Mouse (Mus musculus): Measurements from ENCODE around the gene Dot1l. TPM values are rescaled to one million over a fixed set of nuclear protein-coding genes. Genes with fewer than 3 reads are reported as not detected.

Dot1l gene
- total and polyA plus RNA-seq, 3 experiments, result 3.3 to 43.8 (median 13.3) TPM

DNA sequence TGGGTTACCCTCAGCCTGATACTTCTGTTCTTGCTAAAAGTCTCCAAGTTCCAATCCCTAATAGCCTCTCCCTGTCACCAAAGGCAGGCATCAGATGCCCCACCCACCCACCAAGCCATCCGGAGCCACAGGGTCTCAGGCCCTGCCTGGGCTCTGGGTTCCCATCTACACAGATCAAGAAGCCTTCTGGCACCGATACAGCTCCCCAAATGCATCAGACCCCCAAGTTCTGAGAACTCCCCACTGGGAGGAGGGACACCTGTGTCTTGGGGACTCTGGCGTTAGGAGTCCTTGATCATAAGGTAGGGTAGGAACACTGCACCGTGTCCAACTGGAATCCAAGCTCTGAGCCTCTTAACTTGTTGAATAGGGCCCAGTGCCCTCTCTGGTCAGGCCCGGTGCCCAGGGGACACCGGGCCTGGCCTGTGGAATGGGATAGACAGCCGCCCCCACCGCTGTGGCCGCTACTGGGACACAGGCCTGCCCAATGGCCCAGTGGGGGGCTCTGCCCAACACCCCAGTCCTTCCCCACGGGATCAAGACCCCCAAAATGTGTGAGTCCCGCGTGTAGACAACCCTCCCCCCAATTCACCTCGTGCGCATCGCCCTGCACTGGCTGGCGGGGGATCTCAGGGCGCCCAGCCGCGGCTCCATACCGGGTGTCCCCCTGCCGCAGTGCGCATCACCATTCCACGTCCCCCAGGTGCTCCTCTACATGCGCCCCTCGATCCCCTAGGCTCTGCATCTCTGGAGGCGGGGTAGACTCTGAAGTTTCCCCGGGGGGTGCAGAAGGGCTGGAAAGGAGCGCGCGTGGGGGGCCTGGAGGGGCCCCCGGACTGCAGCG lies 88.3 kb downstream of the Dot1l start:
- H3K9ac ChIP-seq (ENCODE audit: insufficient read depth, low read depth), result no peak overlapping the region
- H3K79me2 ChIP-seq (replicated peaks; ENCODE audit: control insufficient read depth, extremely low read depth, insufficient read depth, poor library complexity, severe bottlenecking), result no peaks in the 10 kb centered on the region
- no peak overlapping the region for H3K4me2 ChIP-seq (ENCODE audit: insufficient read depth, low read depth, poor library complexity, severe bottlenecking)
- H3K9me3 ChIP-seq (replicated peaks; ENCODE audit: low read length), result no peaks in the 10 kb centered on the region
- H3K27me3 ChIP-seq (replicated peaks), result peaks cover 47% of the 10 kb centered on the region
- no peak overlapping the region for H3K4me3 ChIP-seq (replicated peaks in 1 of 3; ENCODE audit: low read depth in 2 of 3, low read length in 2 of 3, poor library complexity in 1 of 3)
- peaks cover 0 to 11% of the 10 kb centered on the region in 2 experiments; a peak in 2 of 4 replicates for H3K4me1 ChIP-seq (ENCODE audit: control insufficient read depth in 1 of 2, insufficient read depth in 2 of 2)
- no peaks in the 10 kb centered on the region for H3K36me3 ChIP-seq (replicated peaks in 1 of 2; ENCODE audit: control insufficient read depth in 1 of 2, insufficient read depth in 1 of 2, low read length in 1 of 2)
- DNase-seq (ENCODE audit: extremely low read depth), result no peak
- no peak overlapping the region for H3K27ac ChIP-seq (ENCODE audit: insufficient read depth, low read depth)
- in situ Hi-C loops (cut with MboI; ENCODE audit: low pct_ligation_motif_present, low pct_unique_long_range_greater_than_20kb, low sequenced_read_pairs) (no loop called here), dilution Hi-C loops (cut with MboI; ENCODE audit: extremely low pct_ligation_motif_present, extremely low pct_unique_long_range_greater_than_20kb, low sequenced_read_pairs) (no loop called here)
- TF ChIP-seq RCOR1 (conservative IDR thresholded peaks at IDR 0.05; ENCODE audit: low read depth, low read length) (no peak), TCF12 (IDR thresholded peaks at IDR 0.05; ENCODE audit: low read depth, low read length) (no peak), ZNF384 (IDR thresholded peaks at IDR 0.05; ENCODE audit: low read depth, low read length) (no peak), CTCF (conservative IDR thresholded peaks at IDR 0.05 in 1 of 2, IDR thresholded peaks at IDR 0.05 in 1 of 2; ENCODE audit: low read depth in 2 of 2, low read length in 2 of 2) (no peak), MXI1 (IDR thresholded peaks at IDR 0.05; ENCODE audit: low read depth, low read length) (no peak), SMC3 (IDR thresholded peaks at IDR 0.05; ENCODE audit: low read depth, low read length) (no peak), RAD21 (IDR thresholded peaks at IDR 0.05; ENCODE audit: low read depth, low read length) (no peak), MAFK (IDR thresholded peaks at IDR 0.05; ENCODE audit: insufficient replicate concordance, low read length) (no peak), ZMIZ1 (IDR thresholded peaks at IDR 0.05; ENCODE audit: low read depth, low read length) (no peak), USF1 (IDR thresholded peaks at IDR 0.05; ENCODE audit: low read depth, low read length) (no peak), CHD1 (IDR thresholded peaks at IDR 0.05; ENCODE audit: low read depth, low read length) (no peak), NELFE (IDR thresholded peaks at IDR 0.05; ENCODE audit: low read depth, low read length) (no peak), POLR2AphosphoS2 (IDR thresholded peaks at IDR 0.05; ENCODE audit: low read depth, low read length) (no peak), EP300 (IDR thresholded peaks at IDR 0.05; ENCODE audit: low read length) (no peak), MYC (IDR thresholded peaks at IDR 0.05; ENCODE audit: low read depth, low read length) (no peak), KAT2A (IDR thresholded peaks at IDR 0.05; ENCODE audit: insufficient replicate concordance, low read length) (no peak)

DNA sequence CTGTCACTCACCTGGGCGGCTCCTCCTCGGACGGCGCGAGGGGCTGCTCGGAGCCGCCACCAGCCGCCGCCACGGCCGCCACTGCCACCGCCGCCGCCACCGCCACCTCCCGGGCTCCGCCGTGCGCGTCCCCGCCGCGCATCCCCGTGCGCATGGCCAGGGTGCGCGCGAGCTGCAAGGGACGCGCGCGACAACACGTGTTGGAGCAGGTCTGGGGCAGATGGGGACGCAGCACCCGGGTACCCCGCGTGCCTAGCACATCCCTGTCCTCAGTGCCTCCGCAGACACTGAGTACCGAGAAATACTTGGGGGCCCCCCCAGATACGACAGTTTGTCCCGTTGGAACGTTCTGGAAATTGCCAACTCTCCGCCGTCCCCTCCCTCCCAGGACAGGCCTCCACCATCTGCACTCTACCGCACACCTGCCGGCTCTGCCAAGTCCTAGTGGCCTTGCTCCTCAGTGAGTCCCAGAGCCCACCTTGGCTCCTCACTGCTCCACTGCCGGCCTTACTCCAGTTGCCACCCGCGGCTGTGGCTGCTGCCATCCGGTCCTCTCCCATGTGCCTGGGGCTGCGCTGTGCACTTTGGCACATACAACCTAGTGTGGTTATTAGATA lies 89.0 kb downstream of the Dot1l start, which contains the start of gene Lingo3:
Gene Lingo3, minus strand, starts transcription at position 109 of the 617 bp plus-strand sequence.
- dilution Hi-C loops (cut with MboI; ENCODE audit: extremely low pct_ligation_motif_present, extremely low pct_unique_long_range_greater_than_20kb, low sequenced_read_pairs), result no loop called here
- Histone ChIP-seq H3K27ac (ENCODE audit: insufficient read depth, low read depth) (no peak within 1 kb of the TSS), H3K27me3 (replicated peaks) (peaks cover 43% of the 10 kb centered on the region)

More for the DNA sequence above, 89.0 kb downstream of the Dot1l start, which contains the start of gene Lingo3:
- in situ Hi-C loops (cut with MboI; ENCODE audit: low pct_ligation_motif_present, low pct_unique_long_range_greater_than_20kb, low sequenced_read_pairs), result no loop called here
- no peak for DNase-seq (ENCODE audit: extremely low read depth)
- Histone ChIP-seq H3K9me3 (replicated peaks; ENCODE audit: low read length) (no peaks in the 10 kb centered on the region), H3K79me2 (replicated peaks; ENCODE audit: control insufficient read depth, extremely low read depth, insufficient read depth, poor library complexity, severe bottlenecking) (no peaks in the 10 kb centered on the region), H3K4me3 (replicated peaks in 1 of 3; ENCODE audit: low read depth in 2 of 3, low read length in 2 of 3, poor library complexity in 1 of 3) (no peak within 1 kb of the TSS), H3K4me2 (ENCODE audit: insufficient read depth, low read depth, poor library complexity, severe bottlenecking) (no peak within 1 kb of the TSS), H3K4me1 (ENCODE audit: control insufficient read depth in 1 of 2, insufficient read depth in 2 of 2) (peaks cover 3 to 18% of the 10 kb centered on the region in 2 experiments), H3K9ac (ENCODE audit: insufficient read depth, low read depth) (no peak within 1 kb of the TSS), H3K36me3 (replicated peaks in 1 of 2; ENCODE audit: control insufficient read depth in 1 of 2, insufficient read depth in 1 of 2, low read length in 1 of 2) (peaks cover 0 to under 1% of the 10 kb centered on the region in 2 experiments)
- TF ChIP-seq EP300 (IDR thresholded peaks at IDR 0.05; ENCODE audit: low read length) (no peak), E2F4 (IDR thresholded peaks at IDR 0.05; ENCODE audit: insufficient replicate concordance, low read depth, low read length) (no peak), JUN (IDR thresholded peaks at IDR 0.05; ENCODE audit: insufficient read depth, low read depth, low read length) (no peak), NRF1 (IDR thresholded peaks at IDR 0.05; ENCODE audit: low read depth, low read length) (0 out of 2 replicates have a peak, but pooled peaks have one; percentile 20)

Other genes starting within 250 kb of the Dot1l start
Only the 20 nearest of the 25 such genes appear.
- 33.2 and 33.9 TPM in 2 replicates for gene Scamp4, start 152.3 kb upstream of the Dot1l start, total RNA-seq (2012; rRNA removed)
- gene Scamp4, start 152.3 kb upstream of the Dot1l start, total RNA-seq (2014; rRNA removed), result 17.8 and 18.5 TPM in 2 replicates
- 81.2 and 89.9 TPM in 2 replicates for gene Scamp4, start 152.3 kb upstream of the Dot1l start, polyA plus RNA-seq (2012; ENCODE audit: insufficient read length, low read depth)
- 5.0 and 8.0 TPM in 2 replicates for gene Adat3, start 152.3 kb upstream of the Dot1l start, total RNA-seq (2012; rRNA removed)
- gene Adat3, start 152.3 kb upstream of the Dot1l start, total RNA-seq (2014; rRNA removed), result 5.8 and 6.6 TPM in 2 replicates
- gene Adat3, start 152.3 kb upstream of the Dot1l start, polyA plus RNA-seq (2012; ENCODE audit: insufficient read length, low read depth), result 6.3 and 6.7 TPM in 2 replicates
- 1.8 and 2.2 TPM in 2 replicates for gene Gm49322, start 149.2 kb upstream of the Dot1l start, total RNA-seq (2012; rRNA removed)
- 0.20 and 0.28 TPM in 2 replicates for gene Gm49322, start 149.2 kb upstream of the Dot1l start, total RNA-seq (2014; rRNA removed)
- gene Gm49322, start 149.2 kb upstream of the Dot1l start, polyA plus RNA-seq (2012; ENCODE audit: insufficient read length, low read depth), result 0.97 and 1.1 TPM in 2 replicates
- 44.1 and 50.3 TPM in 2 replicates for gene Csnk1g2, start 132.4 kb upstream of the Dot1l start, total RNA-seq (2012; rRNA removed)
- gene Csnk1g2, start 132.4 kb upstream of the Dot1l start, total RNA-seq (2014; rRNA removed), result 44.3 and 50.1 TPM in 2 replicates
- 55.9 and 59.0 TPM in 2 replicates for gene Csnk1g2, start 132.4 kb upstream of the Dot1l start, polyA plus RNA-seq (2012; ENCODE audit: insufficient read length, low read depth)
- 19.3 and 26.2 TPM in 2 replicates for gene Btbd2, start 98.1 kb upstream of the Dot1l start, total RNA-seq (2012; rRNA removed)
- gene Btbd2, start 98.1 kb upstream of the Dot1l start, total RNA-seq (2014; rRNA removed), result 10.0 and 11.1 TPM in 2 replicates
- 18.8 and 19.4 TPM in 2 replicates for gene Btbd2, start 98.1 kb upstream of the Dot1l start, polyA plus RNA-seq (2012; ENCODE audit: insufficient read length, low read depth)
- 91.5 and 110 TPM in 2 replicates for gene Mknk2, start 77.1 kb upstream of the Dot1l start, total RNA-seq (2012; rRNA removed)
- gene Mknk2, start 77.1 kb upstream of the Dot1l start, total RNA-seq (2014; rRNA removed), result 121 and 138 TPM in 2 replicates
- gene Mknk2, start 77.1 kb upstream of the Dot1l start, polyA plus RNA-seq (2012; ENCODE audit: insufficient read length, low read depth), result 175 and 199 TPM in 2 replicates
- gene Mob3a, start 53.2 kb upstream of the Dot1l start, total RNA-seq (2012; rRNA removed), result 56.9 and 71.7 TPM in 2 replicates
- 65.2 and 71.4 TPM in 2 replicates for gene Mob3a, start 53.2 kb upstream of the Dot1l start, total RNA-seq (2014; rRNA removed)
- 75.0 and 84.2 TPM in 2 replicates for gene Mob3a, start 53.2 kb upstream of the Dot1l start, polyA plus RNA-seq (2012; ENCODE audit: insufficient read length, low read depth)
- 8.1 and 9.6 TPM in 2 replicates for gene Izumo4, start 53.0 kb upstream of the Dot1l start, total RNA-seq (2012; rRNA removed)
- 2.7 and 4.3 TPM in 2 replicates for gene Izumo4, start 53.0 kb upstream of the Dot1l start, total RNA-seq (2014; rRNA removed)
- 5.9 TPM in 2 replicates for gene Izumo4, start 53.0 kb upstream of the Dot1l start, polyA plus RNA-seq (2012; ENCODE audit: insufficient read length, low read depth)
- 48.1 and 49.4 TPM in 2 replicates for gene Ap3d1, start 12.9 kb upstream of the Dot1l start, total RNA-seq (2012; rRNA removed)
- 24.2 and 28.4 TPM in 2 replicates for gene Ap3d1, start 12.9 kb upstream of the Dot1l start, total RNA-seq (2014; rRNA removed)
- 46.5 and 57.0 TPM in 2 replicates for gene Ap3d1, start 12.9 kb upstream of the Dot1l start, polyA plus RNA-seq (2012; ENCODE audit: insufficient read length, low read depth)
- 29.0 and 36.5 TPM in 2 replicates for gene Sf3a2, start 43.0 kb downstream of the Dot1l start, total RNA-seq (2012; rRNA removed)
- gene Sf3a2, start 43.0 kb downstream of the Dot1l start, total RNA-seq (2014; rRNA removed), result 7.8 and 12.4 TPM in 2 replicates
- gene Sf3a2, start 43.0 kb downstream of the Dot1l start, polyA plus RNA-seq (2012; ENCODE audit: insufficient read length, low read depth), result 136 and 153 TPM in 2 replicates
- 63.8 and 81.8 TPM in 2 replicates for gene Plekhj1, start 43.4 kb downstream of the Dot1l start, total RNA-seq (2012; rRNA removed)
- 51.5 and 63.4 TPM in 2 replicates for gene Plekhj1, start 43.4 kb downstream of the Dot1l start, total RNA-seq (2014; rRNA removed)
- 119 and 123 TPM in 2 replicates for gene Plekhj1, start 43.4 kb downstream of the Dot1l start, polyA plus RNA-seq (2012; ENCODE audit: insufficient read length, low read depth)
- gene Amh, start 50.0 kb downstream of the Dot1l start, total RNA-seq (2012; rRNA removed), result 0.59 and 0.71 TPM in 2 replicates
- 0.43 TPM in 1 of 2 replicates, not detected in the other for gene Amh, start 50.0 kb downstream of the Dot1l start, total RNA-seq (2014; rRNA removed)
- gene Amh, start 50.0 kb downstream of the Dot1l start, polyA plus RNA-seq (2012; ENCODE audit: insufficient read length, low read depth), result 0.78 and 1.1 TPM in 2 replicates
- gene Jsrp1, start 58.3 kb downstream of the Dot1l start, total RNA-seq (2012; rRNA removed), result 0.34 and 0.72 TPM in 2 replicates
- 0.30 and 0.35 TPM in 2 replicates for gene Jsrp1, start 58.3 kb downstream of the Dot1l start, total RNA-seq (2014; rRNA removed)
- 0.95 and 1.1 TPM in 2 replicates for gene Jsrp1, start 58.3 kb downstream of the Dot1l start, polyA plus RNA-seq (2012; ENCODE audit: insufficient read length, low read depth)
- 899 and 966 TPM in 2 replicates for gene Oaz1, start 71.5 kb downstream of the Dot1l start, total RNA-seq (2012; rRNA removed)
- 792 and 1,081 TPM in 2 replicates for gene Oaz1, start 71.5 kb downstream of the Dot1l start, total RNA-seq (2014; rRNA removed)
- gene Oaz1, start 71.5 kb downstream of the Dot1l start, polyA plus RNA-seq (2012; ENCODE audit: insufficient read length, low read depth), result 646 and 664 TPM in 2 replicates
- 0.08 and 0.21 TPM in 2 replicates for gene Lingo3, start 88.8 kb downstream of the Dot1l start, total RNA-seq (2012; rRNA removed)
- not detected in 2 replicates for gene Lingo3, start 88.8 kb downstream of the Dot1l start, total RNA-seq (2014; rRNA removed)
- not detected in 2 replicates for gene Lingo3, start 88.8 kb downstream of the Dot1l start, polyA plus RNA-seq (2012; ENCODE audit: insufficient read length, low read depth)
- 374 and 409 TPM in 2 replicates for gene Lsm7, start 100.0 kb downstream of the Dot1l start, total RNA-seq (2012; rRNA removed)
- gene Lsm7, start 100.0 kb downstream of the Dot1l start, total RNA-seq (2014; rRNA removed), result 411 and 435 TPM in 2 replicates
- 171 and 198 TPM in 2 replicates for gene Lsm7, start 100.0 kb downstream of the Dot1l start, polyA plus RNA-seq (2012; ENCODE audit: insufficient read length, low read depth)
- gene Sppl2b, start 100.1 kb downstream of the Dot1l start, total RNA-seq (2012; rRNA removed), result 19.0 and 23.7 TPM in 2 replicates
- 12.3 and 13.8 TPM in 2 replicates for gene Sppl2b, start 100.1 kb downstream of the Dot1l start, total RNA-seq (2014; rRNA removed)
- gene Sppl2b, start 100.1 kb downstream of the Dot1l start, polyA plus RNA-seq (2012; ENCODE audit: insufficient read length, low read depth), result 24.1 and 30.0 TPM in 2 replicates
- 0.04 TPM in 1 of 2 replicates, not detected in the other for gene Tmprss9, start 116.6 kb downstream of the Dot1l start, total RNA-seq (2012; rRNA removed)
- not detected in 2 replicates for gene Tmprss9, start 116.6 kb downstream of the Dot1l start, total RNA-seq (2014; rRNA removed)
- gene Tmprss9, start 116.6 kb downstream of the Dot1l start, polyA plus RNA-seq (2012; ENCODE audit: insufficient read length, low read depth), result 0.07 TPM in 1 of 2 replicates, not detected in the other
- gene Timm13, start 145.8 kb downstream of the Dot1l start, total RNA-seq (2012; rRNA removed), result 279 and 313 TPM in 2 replicates
- gene Timm13, start 145.8 kb downstream of the Dot1l start, total RNA-seq (2014; rRNA removed), result 137 and 139 TPM in 2 replicates
- gene Timm13, start 145.8 kb downstream of the Dot1l start, polyA plus RNA-seq (2012; ENCODE audit: insufficient read length, low read depth), result 292 and 344 TPM in 2 replicates
- gene Lmnb2, start 163.0 kb downstream of the Dot1l start, total RNA-seq (2012; rRNA removed), result 23.6 and 25.8 TPM in 2 replicates
- gene Lmnb2, start 163.0 kb downstream of the Dot1l start, total RNA-seq (2014; rRNA removed), result 22.2 and 23.7 TPM in 2 replicates
- gene Lmnb2, start 163.0 kb downstream of the Dot1l start, polyA plus RNA-seq (2012; ENCODE audit: insufficient read length, low read depth), result 20.7 and 23.6 TPM in 2 replicates